Mouse (Mus musculus) spleen, adult 2 months (tissue): ENCODE measurements around the gene Gm17374. TPM values are rescaled to one million over a fixed set of nuclear protein-coding genes. Genes with fewer than 3 reads are reported as not detected.

Experiments
- DNase-seq, 2 experiments: peaks; one replicate each; pipeline versions ENCODE4 v3.0.0 to v3.0.0-alpha.2; 2012 to 2021; ENCODE audit warnings: low spot score in 2 of 2, low read depth in 1 of 2
- H3K27ac ChIP-seq: fragments of 200-500 bp; 2 replicates; pipeline ENCODE4 v1.5.1; 2012; ENCODE audit warnings: low read length, inconsistent platforms; ENCODE audit not compliant: insufficient read depth
- H3K27me3 ChIP-seq: fragments of 200-500 bp; 2 replicates; pipeline ENCODE4 v1.6.1; 2012; ENCODE audit warnings: mild to moderate bottlenecking, moderate library complexity, low read length, inconsistent platforms; ENCODE audit not compliant: control insufficient read depth, insufficient read depth
- H3K36me3 ChIP-seq: fragments of 200-500 bp; 2 replicates; pipeline ENCODE4 v1.6.1; 2012; ENCODE audit warnings: mild to moderate bottlenecking, low read length, inconsistent platforms; ENCODE audit not compliant: control insufficient read depth, insufficient read depth
- H3K4me1 ChIP-seq: fragments of 200-500 bp; 2 replicates; pipeline ENCODE4 v1.6.1; 2011; ENCODE audit warnings: inconsistent platforms; ENCODE audit not compliant: control insufficient read depth, insufficient read depth, insufficient read length
- H3K4me3 ChIP-seq: fragments of 200-500 bp; 2 replicates; pipeline ENCODE4 v1.5.1; 2011; ENCODE audit warnings: mild to moderate bottlenecking, inconsistent platforms; ENCODE audit not compliant: insufficient read depth, insufficient read length; ENCODE audit errors: extremely low read depth
- CTCF ChIP-seq: fragments of 200-500 bp; IDR thresholded peaks from 2 replicates; pipeline ENCODE4 v1.5.1; 2011; ENCODE audit warnings: mild to moderate bottlenecking, inconsistent platforms; ENCODE audit not compliant: insufficient read depth, insufficient read length, insufficient replicate concordance; ENCODE audit errors: extremely low read depth
- POLR2A ChIP-seq: fragments of 200-500 bp; IDR thresholded peaks from 2 replicates; pipeline ENCODE4 v1.6.1; 2011; ENCODE audit warnings: low read depth, low read length, inconsistent platforms
- WGBS: fragments of 180-500 bp; shearing (Covaris S2); methylation state at CpG from one replicate; pipeline ENCODE4 v1.1.7; 2018; 5-methylcytosine and 5-hydroxymethylcytosine counted together
- polyA plus RNA-seq: library from polyadenylated mRNA; depleted of rRNA; stranded (reverse); fragments of >200 nt; gene quantifications from 2 replicates; pipeline ENCODE4 v1.2.3, GENCODE M21; 2012; rRNA removed

Gm17374 gene
- polyA plus RNA-seq, 1 experiment: not detected

DNA sequence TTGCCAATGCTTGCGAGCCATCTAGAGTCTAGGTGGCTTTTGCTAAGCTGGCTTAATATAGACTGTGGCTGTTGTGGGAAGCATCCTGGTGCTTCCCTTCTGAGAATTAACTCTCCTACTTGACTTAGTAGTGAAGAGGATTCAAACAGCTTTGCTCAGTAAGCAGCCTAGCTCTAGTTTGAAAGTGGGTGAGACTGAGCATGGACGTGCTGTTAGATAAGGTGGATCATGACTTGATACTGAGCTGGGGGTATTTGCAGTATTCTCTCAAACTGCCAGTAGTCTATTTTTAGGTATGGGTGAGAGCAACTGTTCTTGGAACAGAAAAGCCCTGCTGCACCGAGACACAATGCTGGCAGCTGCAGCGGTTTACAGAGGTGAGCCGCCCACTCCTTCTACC is 50.7 kb downstream of the Gm17374 start:
- Histone ChIP-seq H3K4me3 (no peak overlapping the region), H3K36me3 (peaks cover 10% of the 10 kb centered on the region), H3K27me3 (no peaks in the 10 kb centered on the region), H3K4me1 (no peaks in the 10 kb centered on the region), H3K27ac (no peak overlapping the region)
- 73% methylated on average over 5 of the region's 5 CpGs for WGBS
- TF ChIP-seq POLR2A (no peak), CTCF (no peak)
- no peak for DNase-seq

Other genes starting within 250 kb of the Gm17374 start
- 2.1 TPM in 2 replicates for gene Tasp1, start 85.2 kb upstream of the Gm17374 start, polyA plus RNA-seq
- 0.39 and 0.54 TPM in 2 replicates for gene Esf1, start 18.5 kb downstream of the Gm17374 start, polyA plus RNA-seq
- gene Ndufaf5, start 18.6 kb downstream of the Gm17374 start, polyA plus RNA-seq: 1.8 and 3.2 TPM in 2 replicates
- not detected in 2 replicates for gene Sel1l2, start 237.7 kb downstream of the Gm17374 start, polyA plus RNA-seq
- 1.0 and 2.2 TPM in 2 replicates for gene Macrod2, start 243.3 kb downstream of the Gm17374 start, polyA plus RNA-seq